Mouse (Mus musculus) hindbrain, embryonic 13.5 days (tissue): ENCODE results near the gene Igf1r. TPM values are rescaled to one million over a fixed set of nuclear protein-coding genes. Genes with fewer than 3 reads are reported as not detected.

Experiments
- ATAC-seq: fragments of 200-750 bp; cut with Nextera tagmentation; 2 replicates; pipeline ENCODE4 v1.8.0; 2017; ENCODE audit warnings: moderate TSS enrichment; ENCODE audit not compliant: low FRiP score
- H3K27ac ChIP-seq: fragments of 300-500 bp; sonication (generic); 2 replicates; pipeline ENCODE4 v1.5.1; 2015; ENCODE audit warnings: inconsistent platforms, mild to moderate bottlenecking, moderate library complexity
- H3K27me3 ChIP-seq: fragments of 300-500 bp; sonication (generic); 2 replicates; pipeline ENCODE4 v1.6.1; 2015; ENCODE audit warnings: mild to moderate bottlenecking, inconsistent platforms
- H3K36me3 ChIP-seq: fragments of 300-500 bp; sonication (generic); 2 replicates; pipeline ENCODE4 v1.6.1; 2015; ENCODE audit warnings: mild to moderate bottlenecking, inconsistent platforms
- H3K4me1 ChIP-seq: fragments of 300-500 bp; sonication (generic); replicated peaks from 2 replicates; pipeline ENCODE4 v1.6.1; 2015; ENCODE audit warnings: inconsistent platforms
- H3K4me2 ChIP-seq: fragments of 300-500 bp; sonication (generic); 2 replicates; pipeline ENCODE4 v1.6.1; 2015; ENCODE audit warnings: inconsistent platforms, mild to moderate bottlenecking, moderate library complexity
- H3K4me3 ChIP-seq: fragments of 300-500 bp; sonication (generic); 2 replicates; pipeline ENCODE4 v1.5.1; 2015; ENCODE audit warnings: mild to moderate bottlenecking, inconsistent platforms
- H3K9ac ChIP-seq: fragments of 300-500 bp; sonication (generic); 2 replicates; pipeline ENCODE4 v1.6.1; 2015; ENCODE audit warnings: mild to moderate bottlenecking, inconsistent platforms
- H3K9me3 ChIP-seq: fragments of 300-500 bp; sonication (generic); 2 replicates; pipeline ENCODE4 v1.6.1; 2016; ENCODE audit warnings: inconsistent platforms
- WGBS: fragments of 180-500 bp; shearing (Covaris S2); methylation state at CpG from one replicate; pipeline ENCODE4 v1.1.7; 2015; 5-methylcytosine and 5-hydroxymethylcytosine counted together
- polyA plus RNA-seq: library from polyadenylated mRNA; unstranded; fragments of >200 nt; fragmentation: Nextera tagmentation; extraction: Ambion mirVana; gene quantifications from 2 replicates; pipeline ENCODE4 v1.2.1, GENCODE M21; 2015

The Igf1r gene
- 24.9 and 26.8 TPM in 2 replicates for polyA plus RNA-seq

DNA sequence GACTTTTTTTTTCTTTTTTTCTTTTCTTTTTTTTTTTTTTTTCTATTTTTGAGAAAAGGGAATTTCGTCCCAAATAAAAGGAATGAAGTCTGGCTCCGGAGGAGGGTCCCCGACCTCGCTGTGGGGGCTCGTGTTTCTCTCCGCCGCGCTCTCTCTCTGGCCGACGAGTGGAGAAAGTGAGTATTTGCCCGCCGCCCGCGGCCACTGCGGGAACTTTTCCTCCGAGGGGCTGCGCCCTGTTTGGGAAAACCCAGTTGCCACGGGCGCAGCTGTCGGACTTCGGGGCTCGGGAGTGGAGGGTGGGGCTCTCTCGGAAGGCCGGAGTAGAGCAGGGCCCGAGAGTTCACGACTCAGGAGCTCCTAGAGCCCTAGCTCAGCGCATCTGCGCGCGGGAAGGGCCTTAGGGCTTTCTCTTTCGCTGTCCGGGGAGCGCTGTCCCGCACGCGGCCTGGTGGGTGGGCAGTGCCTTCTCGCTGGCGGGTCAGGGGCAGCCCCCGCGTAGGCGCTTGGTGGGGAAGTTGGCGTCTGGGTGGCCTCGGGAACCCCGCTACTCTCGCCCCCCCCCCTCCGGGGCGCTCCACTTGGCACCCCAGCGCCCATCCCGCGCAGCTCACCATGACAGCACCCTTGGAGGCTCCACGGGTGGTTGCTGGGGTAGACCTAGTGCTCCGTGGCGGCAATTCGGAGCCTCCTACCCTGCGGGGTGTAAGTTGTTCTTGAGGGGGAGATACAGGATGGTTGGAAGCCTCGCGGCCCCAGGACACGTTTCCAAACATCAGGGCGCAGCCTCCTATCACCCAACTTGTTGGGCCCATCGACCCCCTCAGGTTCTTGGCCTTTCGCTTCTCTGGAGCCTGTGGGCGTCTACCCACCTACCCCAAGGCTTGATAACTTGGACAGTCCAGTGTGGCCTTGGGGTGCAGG lies at the start of gene Igf1r:
Igf1r (plus strand) TSS at position 51 of the 924 bp plus-strand sequence.
- Histone ChIP-seq H3K4me3 (peak within 1 kb of the TSS; percentile 97), H3K9me3 (no peaks in the 10 kb centered on the region), H3K4me1 (peaks cover 44% of the 10 kb centered on the region), H3K9ac (peak within 1 kb of the TSS; percentile 93), H3K27ac (peak within 1 kb of the TSS; percentile 100), H3K36me3 (no peaks in the 10 kb centered on the region), H3K4me2 (peak within 1 kb of the TSS; percentile 90), H3K27me3 (0 out of 2 replicates have a peak, but pooled peaks cover 1% of the 10 kb centered on the region)
- ATAC-seq: no peak
- under 1% methylated on average over 59 of the region's 62 CpGs for WGBS

DNA sequence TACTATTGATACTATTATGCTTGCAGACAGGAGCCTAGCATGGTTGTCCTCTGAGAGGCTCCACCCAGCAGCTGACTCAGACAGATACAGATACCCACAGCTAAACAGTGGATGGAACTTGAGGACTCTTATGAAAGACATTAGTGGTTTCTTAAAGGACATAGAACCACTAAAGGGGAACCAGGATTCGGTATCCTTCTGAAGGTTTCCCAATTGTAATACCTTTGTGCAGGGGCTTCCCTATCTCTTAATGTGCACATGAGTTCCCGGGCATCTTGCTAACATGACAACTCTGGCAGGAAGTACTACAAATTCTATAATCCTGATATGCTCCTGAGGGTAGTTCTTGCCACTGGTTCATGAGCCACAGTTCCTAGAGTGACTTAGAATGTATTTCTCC lies 46.3 kb upstream of the Igf1r start:
- WGBS: 91% methylated on average over 2 of the region's 2 CpGs
- no peak overlapping the region for H3K9ac ChIP-seq
- ATAC-seq: no peak

DNA sequence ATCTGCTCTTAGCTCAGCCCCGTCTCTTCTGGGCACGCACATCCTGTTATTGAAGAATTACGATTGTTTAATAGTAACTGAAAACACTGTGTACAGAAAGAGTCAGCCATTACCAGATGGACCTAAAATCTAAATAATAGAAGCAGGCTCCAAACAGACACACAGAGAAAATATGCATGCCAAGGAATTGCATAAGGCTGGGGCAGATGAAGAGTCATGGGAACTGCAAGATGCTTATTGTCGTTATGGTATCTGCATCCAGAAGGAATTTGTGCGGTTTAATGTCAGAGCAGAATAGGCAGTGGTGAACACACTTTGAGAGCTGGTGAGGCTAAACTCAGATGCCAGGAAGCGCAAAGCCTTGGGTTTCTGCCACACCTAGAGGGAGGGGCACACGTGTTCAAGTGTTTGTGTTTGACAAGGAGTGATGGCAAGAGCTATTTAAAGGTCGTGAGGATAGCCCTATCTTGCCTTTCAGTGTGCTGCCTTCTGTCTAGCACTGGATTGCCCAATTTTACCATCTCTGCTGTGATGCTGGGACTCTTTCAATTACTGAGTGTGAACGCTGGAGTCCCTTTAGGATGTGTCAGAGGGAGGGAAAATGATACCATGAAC lies 44.7 kb upstream of the Igf1r start:
- no peak overlapping the region for H3K4me3 ChIP-seq
- no peaks in the 10 kb centered on the region for H3K27me3 ChIP-seq
- H3K27ac ChIP-seq: no peak overlapping the region
- peaks cover 7% of the 10 kb centered on the region; the same call in 1 of the 2 replicates for H3K4me1 ChIP-seq
- ATAC-seq: no peak
- H3K36me3 ChIP-seq: no peaks in the 10 kb centered on the region
- H3K4me2 ChIP-seq: no peak overlapping the region
- WGBS: 85% methylated on average over 9 of the region's 9 CpGs
- no peak overlapping the region for H3K9ac ChIP-seq
- H3K9me3 ChIP-seq: no peaks in the 10 kb centered on the region

More for the DNA sequence above, 46.3 kb upstream of the Igf1r start:
- Histone ChIP-seq H3K27me3 (no peaks in the 10 kb centered on the region), H3K27ac (no peak overlapping the region), H3K4me2 (no peak overlapping the region), H3K4me1 (peaks cover 7% of the 10 kb centered on the region; the same call in 1 of the 2 replicates), H3K36me3 (no peaks in the 10 kb centered on the region), H3K4me3 (no peak overlapping the region), H3K9me3 (no peaks in the 10 kb centered on the region)

DNA sequence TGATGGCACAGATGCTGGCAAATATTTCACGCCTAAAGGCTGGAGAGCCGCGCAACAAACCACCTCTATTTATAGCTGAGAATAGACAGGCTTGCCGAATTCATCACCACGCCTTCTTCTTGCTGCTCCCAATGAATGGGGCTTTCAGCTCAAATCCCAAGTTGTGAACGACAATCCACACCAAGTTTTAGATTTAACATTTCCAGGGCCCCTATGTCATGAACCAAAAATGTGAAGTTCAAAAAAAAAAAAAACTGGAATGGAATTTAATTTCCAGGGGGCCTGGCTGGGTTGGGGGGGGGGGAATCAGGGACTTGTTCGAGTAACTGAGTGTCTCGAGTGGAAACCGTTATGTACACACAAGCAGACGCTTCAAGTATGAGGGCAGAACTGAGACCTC lies 42.1 kb upstream of the Igf1r start:
- no peak for ATAC-seq
- 28% methylated on average over 10 of the region's 10 CpGs for WGBS

DNA sequence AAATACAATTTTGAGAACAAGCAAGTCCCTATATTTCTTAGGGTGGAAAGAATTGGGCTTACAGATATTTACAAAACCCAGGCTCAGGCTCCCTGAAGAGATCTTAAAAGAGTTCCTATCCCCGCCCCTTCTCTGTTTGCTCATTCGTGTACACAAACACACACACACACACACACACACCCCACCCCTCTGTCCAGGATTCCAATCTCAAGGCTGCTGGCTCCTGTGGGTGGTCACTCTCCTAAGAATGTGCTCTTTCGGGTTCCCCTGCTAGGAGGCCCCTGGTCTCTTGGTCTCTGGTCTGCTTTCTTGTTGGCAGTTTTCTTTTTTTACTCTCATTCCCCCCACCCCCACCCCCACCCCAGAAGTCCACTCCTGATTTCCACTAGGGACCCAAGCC lies 41.7 kb upstream of the Igf1r start:
- no peak overlapping the region for H3K27ac ChIP-seq
- peak overlapping the region; percentile 37 for H3K4me2 ChIP-seq
- WGBS: 26% methylated on average over 3 of the region's 3 CpGs
- no peaks in the 10 kb centered on the region for H3K9me3 ChIP-seq
- no peak for ATAC-seq
- H3K4me3 ChIP-seq: 0 out of 2 replicates have a peak overlapping the region, but pooled peaks have one; percentile 12
- peaks cover 7% of the 10 kb centered on the region; the same call in 1 of the 2 replicates for H3K4me1 ChIP-seq
- H3K9ac ChIP-seq: no peak overlapping the region
- H3K36me3 ChIP-seq: no peaks in the 10 kb centered on the region
- no peaks in the 10 kb centered on the region for H3K27me3 ChIP-seq

More for the DNA sequence above, 42.1 kb upstream of the Igf1r start:
- no peaks in the 10 kb centered on the region for H3K9me3 ChIP-seq
- H3K36me3 ChIP-seq: no peaks in the 10 kb centered on the region
- H3K4me2 ChIP-seq: peak overlapping the region; percentile 37
- no peak overlapping the region for H3K9ac ChIP-seq
- H3K4me1 ChIP-seq: peaks cover 7% of the 10 kb centered on the region; the same call in 1 of the 2 replicates
- 0 out of 2 replicates have a peak overlapping the region, but pooled peaks have one; percentile 12 for H3K4me3 ChIP-seq
- no peaks in the 10 kb centered on the region for H3K27me3 ChIP-seq
- no peak overlapping the region for H3K27ac ChIP-seq

DNA sequence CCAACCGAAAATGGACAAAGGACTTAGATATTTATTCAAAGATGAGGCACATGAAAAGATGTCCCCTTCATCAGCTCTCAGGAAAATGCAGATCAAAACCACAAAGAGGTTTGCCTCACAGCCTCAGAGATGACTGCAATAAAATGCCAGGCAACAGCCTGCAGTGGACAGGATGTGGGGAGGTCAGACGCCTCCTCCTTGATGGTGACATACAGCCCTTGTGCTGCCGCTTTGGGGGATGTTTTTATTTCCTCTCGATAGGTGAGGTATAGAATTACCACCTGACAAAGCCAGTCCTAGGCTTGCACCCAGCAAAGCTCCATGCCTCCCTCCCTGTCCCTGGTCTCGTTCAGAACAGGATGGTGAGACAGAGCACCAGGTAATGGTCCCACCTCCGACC lies 40.8 kb upstream of the Igf1r start:
- ATAC-seq: no peak
- 64% methylated on average over 6 of the region's 6 CpGs for WGBS

DNA sequence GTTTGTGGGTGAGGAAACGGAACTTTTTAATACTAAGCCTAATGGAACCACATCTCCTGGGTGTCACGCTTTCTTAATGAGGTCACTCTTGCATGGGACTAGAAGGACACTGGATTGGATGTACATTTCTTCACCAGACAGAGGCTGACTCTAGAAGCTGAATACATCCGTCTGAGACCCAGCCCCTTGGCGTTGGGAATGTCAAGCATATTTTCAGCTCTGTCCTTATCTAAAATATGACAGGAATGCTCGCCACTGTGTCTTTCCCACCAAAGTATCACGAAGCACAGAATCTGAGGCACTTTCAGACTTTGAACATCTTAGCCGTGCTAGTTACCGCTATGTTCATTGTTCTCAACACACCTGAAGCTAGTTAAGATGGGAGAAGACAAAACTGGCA lies 35.7 kb upstream of the Igf1r start:
- H3K4me2 ChIP-seq: no peak overlapping the region
- no peak overlapping the region for H3K4me3 ChIP-seq
- H3K9ac ChIP-seq: no peak overlapping the region
- no peaks in the 10 kb centered on the region for H3K27me3 ChIP-seq
- H3K36me3 ChIP-seq: no peaks in the 10 kb centered on the region
- H3K27ac ChIP-seq: no peak overlapping the region
- no peak for ATAC-seq
- H3K4me1 ChIP-seq: no peaks in the 10 kb centered on the region
- H3K9me3 ChIP-seq: no peaks in the 10 kb centered on the region
- 89% methylated on average over 8 of the region's 8 CpGs for WGBS

More for the DNA sequence above, 40.8 kb upstream of the Igf1r start:
- no peak overlapping the region for H3K4me2 ChIP-seq
- no peak overlapping the region for H3K27ac ChIP-seq
- no peaks in the 10 kb centered on the region for H3K27me3 ChIP-seq
- no peak overlapping the region for H3K9ac ChIP-seq
- no peaks in the 10 kb centered on the region for H3K9me3 ChIP-seq
- no peak overlapping the region for H3K4me3 ChIP-seq
- no peaks in the 10 kb centered on the region for H3K36me3 ChIP-seq
- H3K4me1 ChIP-seq: peaks cover 7% of the 10 kb centered on the region; the same call in 1 of the 2 replicates

DNA sequence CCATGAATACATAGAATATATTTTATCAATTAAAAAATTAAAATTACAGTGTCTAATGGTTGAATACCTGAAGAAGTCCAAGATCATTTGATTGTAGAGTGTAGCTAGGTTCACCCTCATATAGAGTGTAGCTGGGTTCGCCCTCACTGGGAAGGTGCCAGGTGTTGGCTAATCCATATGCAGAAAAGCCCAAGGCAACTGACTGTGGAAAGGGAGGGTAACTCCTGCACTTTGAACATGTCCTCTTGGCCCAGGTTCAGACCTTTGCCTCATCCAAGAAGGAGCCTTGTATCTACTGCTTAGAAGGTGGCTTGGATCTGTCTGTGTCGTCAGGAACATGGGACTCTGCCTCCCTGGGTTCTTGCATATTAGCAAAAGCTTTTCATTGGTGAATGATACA lies 34.9 kb upstream of the Igf1r start:
- no peak for ATAC-seq
- Histone ChIP-seq H3K27me3 (no peaks in the 10 kb centered on the region), H3K9ac (no peak overlapping the region), H3K27ac (no peak overlapping the region), H3K4me1 (no peaks in the 10 kb centered on the region), H3K9me3 (no peaks in the 10 kb centered on the region), H3K4me3 (no peak overlapping the region), H3K4me2 (no peak overlapping the region), H3K36me3 (no peaks in the 10 kb centered on the region)
- 95% methylated on average over 2 of the region's 2 CpGs for whole genome bisulfite sequencing

DNA sequence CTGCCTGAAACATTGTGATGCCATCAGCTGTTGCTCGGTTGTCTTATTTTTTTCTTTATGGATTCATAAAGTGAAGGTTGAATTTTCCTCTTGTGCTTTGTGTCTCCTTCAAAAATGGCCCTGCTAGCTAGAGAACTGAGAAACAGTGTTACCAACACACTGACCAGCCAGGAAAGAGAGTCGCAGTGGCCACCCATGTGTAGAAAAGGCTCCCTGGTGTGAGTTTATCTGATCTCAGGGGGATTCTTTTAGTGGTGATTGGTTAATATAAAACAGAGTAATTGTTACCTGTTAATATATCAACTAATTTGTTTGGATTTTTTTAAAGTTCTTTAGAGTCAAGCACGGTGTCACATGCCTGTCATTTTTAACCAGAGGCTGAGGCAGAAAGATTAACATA lies 33.2 kb upstream of the Igf1r start:
- Histone ChIP-seq H3K27me3 (no peaks in the 10 kb centered on the region), H3K27ac (no peak overlapping the region), H3K4me1 (no peaks in the 10 kb centered on the region), H3K4me3 (no peak overlapping the region), H3K9ac (no peak overlapping the region), H3K9me3 (no peaks in the 10 kb centered on the region), H3K36me3 (no peaks in the 10 kb centered on the region), H3K4me2 (no peak overlapping the region)
- ATAC-seq: no peak
- WGBS: 61% methylated on average over 3 of the region's 3 CpGs

DNA sequence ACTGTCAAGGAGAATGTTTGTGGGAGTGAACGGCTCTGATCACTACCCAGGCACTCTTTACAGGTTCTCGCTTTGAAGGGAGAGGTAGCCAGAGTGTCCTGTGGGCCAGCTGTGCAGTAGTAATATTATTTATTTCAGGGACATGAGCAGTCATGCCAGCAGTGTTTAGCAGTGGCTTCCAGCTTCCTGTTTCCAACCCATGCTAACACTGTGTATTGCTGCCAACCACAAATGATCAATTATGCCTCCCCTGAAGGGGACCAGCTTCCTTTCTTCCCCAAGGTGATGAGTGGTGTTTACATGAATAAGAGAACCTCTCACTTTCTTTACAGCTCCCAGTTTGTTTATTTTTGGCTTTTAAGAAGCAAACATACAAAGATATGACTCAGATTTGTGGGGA lies 28.4 kb upstream of the Igf1r start:
- no peaks in the 10 kb centered on the region for H3K27me3 ChIP-seq
- no peaks in the 10 kb centered on the region for H3K4me1 ChIP-seq
- WGBS: 80% methylated on average over 2 of the region's 2 CpGs
- no peaks in the 10 kb centered on the region for H3K9me3 ChIP-seq
- ATAC-seq: no peak
- no peaks in the 10 kb centered on the region for H3K36me3 ChIP-seq
- H3K9ac ChIP-seq: no peak overlapping the region
- H3K4me2 ChIP-seq: no peak overlapping the region
- no peak overlapping the region for H3K27ac ChIP-seq
- H3K4me3 ChIP-seq: no peak overlapping the region

DNA sequence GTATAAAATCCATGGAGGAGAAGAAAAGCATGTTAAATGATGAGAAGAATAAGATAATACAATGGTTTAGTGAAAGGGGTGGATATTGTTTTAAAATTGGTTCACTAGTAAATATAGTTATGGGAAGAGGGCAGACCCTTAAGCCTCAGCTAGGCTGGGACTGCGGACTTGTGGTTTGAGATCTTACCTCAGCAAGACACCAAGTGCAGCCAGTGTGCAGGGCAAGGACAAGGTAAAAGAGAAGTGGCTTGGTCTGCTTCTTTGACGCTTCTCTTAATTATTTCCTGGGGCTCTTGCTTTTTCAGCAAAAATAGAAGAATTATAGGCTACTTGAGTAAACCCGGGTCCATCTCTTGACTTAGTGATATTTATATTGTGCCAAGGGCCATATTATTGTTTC lies 22.5 kb upstream of the Igf1r start:
- WGBS: 84% methylated on average over 3 of the region's 3 CpGs
- H3K4me2 ChIP-seq: no peak overlapping the region
- H3K27me3 ChIP-seq: no peaks in the 10 kb centered on the region
- H3K36me3 ChIP-seq: no peaks in the 10 kb centered on the region
- no peaks in the 10 kb centered on the region for H3K4me1 ChIP-seq
- no peaks in the 10 kb centered on the region for H3K9me3 ChIP-seq
- H3K27ac ChIP-seq: no peak overlapping the region
- ATAC-seq: no peak
- no peak overlapping the region for H3K9ac ChIP-seq
- no peak overlapping the region for H3K4me3 ChIP-seq

DNA sequence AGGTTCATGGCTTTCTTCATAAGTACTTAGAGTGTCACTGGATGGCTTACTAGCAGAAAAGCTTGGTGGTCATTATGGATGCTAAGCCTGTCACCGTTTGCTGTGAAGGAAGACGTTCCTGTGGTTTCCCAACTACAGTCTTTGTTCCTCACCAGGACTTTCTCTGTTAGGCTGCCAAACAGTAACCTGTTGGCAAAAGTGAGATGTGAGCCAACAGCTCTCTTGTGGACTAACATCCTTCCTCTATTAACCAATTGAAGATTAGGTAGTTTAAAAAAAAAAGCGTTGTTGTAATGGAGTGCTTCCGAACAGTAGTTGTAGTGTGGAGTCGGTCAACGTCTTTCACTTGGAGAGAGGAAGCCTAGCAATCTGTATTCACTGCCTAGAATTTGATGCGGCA lies 15.8 kb upstream of the Igf1r start:
- no peak overlapping the region for H3K9ac ChIP-seq
- no peak overlapping the region for H3K27ac ChIP-seq
- H3K4me2 ChIP-seq: no peak overlapping the region
- no peaks in the 10 kb centered on the region for H3K4me1 ChIP-seq
- 84% methylated on average over 7 of the region's 7 CpGs for WGBS
- H3K4me3 ChIP-seq: no peak overlapping the region
- H3K27me3 ChIP-seq: no peaks in the 10 kb centered on the region
- no peak for ATAC-seq
- no peaks in the 10 kb centered on the region for H3K36me3 ChIP-seq
- H3K9me3 ChIP-seq: no peaks in the 10 kb centered on the region
